Mouse (Mus musculus) kidney, embryonic 14.5 days (tissue): Measurements from ENCODE around the gene Fam216a. TPM values are rescaled to one million over a fixed set of nuclear protein-coding genes. Genes with fewer than 3 reads are reported as not detected.

Source experiments
- ATAC-seq: fragments of 200-750 bp; cut with Nextera tagmentation; 2 replicates; pipeline ENCODE4 v1.8.0; 2017; ENCODE audit warnings: moderate number of reproducible peaks, mild to moderate bottlenecking, moderate TSS enrichment, moderate library complexity; ENCODE audit not compliant: low FRiP score, low TSS enrichment
- H3K27ac ChIP-seq: fragments of 300-500 bp; sonication (generic); 2 replicates; pipeline ENCODE4 v1.5.1; 2014; ENCODE audit warnings: low read depth, mild to moderate bottlenecking, low read length, moderate library complexity, mixed read lengths
- H3K27me3 ChIP-seq: fragments of 300-500 bp; sonication (generic); 2 replicates; pipeline ENCODE4 v1.6.1; 2014; ENCODE audit warnings: mild to moderate bottlenecking, low read length; ENCODE audit not compliant: control insufficient read depth, insufficient read depth
- H3K36me3 ChIP-seq: fragments of 300-500 bp; sonication (generic); 2 replicates; pipeline ENCODE4 v1.6.1; 2014; ENCODE audit warnings: low read length, mixed read lengths; ENCODE audit not compliant: control insufficient read depth, insufficient read depth
- H3K4me1 ChIP-seq: fragments of 300-500 bp; sonication (generic); 2 replicates; pipeline ENCODE4 v1.6.1; 2014; ENCODE audit warnings: low read length, mixed read lengths; ENCODE audit not compliant: control insufficient read depth, insufficient read depth
- H3K4me2 ChIP-seq: fragments of 300-500 bp; sonication (generic); replicated peaks from 2 replicates; pipeline ENCODE4 v1.6.1; 2014; ENCODE audit warnings: low read depth, mild to moderate bottlenecking, low read length
- H3K4me3 ChIP-seq: fragments of 300-500 bp; sonication (generic); 2 replicates; pipeline ENCODE4 v1.5.1; 2014; ENCODE audit warnings: mild to moderate bottlenecking, low read length
- H3K9ac ChIP-seq: fragments of 300-500 bp; sonication (generic); 2 replicates; pipeline ENCODE4 v1.6.1; 2014; ENCODE audit warnings: low read depth, mild to moderate bottlenecking, low read length, moderate library complexity
- H3K9me3 ChIP-seq: fragments of 300-500 bp; sonication (generic); 2 replicates; pipeline ENCODE4 v1.6.1; 2016; ENCODE audit warnings: low read length; ENCODE audit not compliant: control insufficient read depth
- WGBS: fragments of 180-500 bp; shearing (Covaris S2); extraction: QIAGEN DNeasy Blood & Tissue Kit; methylation state at CpG from one replicate; pipeline ENCODE4 v1.1.7; 2014; 5-methylcytosine and 5-hydroxymethylcytosine counted together
- polyA plus RNA-seq: library from polyadenylated mRNA; unstranded; fragments of >200 nt; fragmentation: Nextera tagmentation; extraction: Ambion mirVana; gene quantifications from 2 replicates; pipeline ENCODE4 v1.2.1, GENCODE M21; 2014

Gene Fam216a
- polyA plus RNA-seq, 1 experiment from 2014 or later = 73.6 TPM

GRCm38 (mm10) chr5:122377101-122377833 lies 5.1 kb upstream of the Fam216a start:
- Histone ChIP-seq H3K4me3 (no peak overlapping the region), H3K9ac (no peak overlapping the region), H3K9me3 (no peaks in the 10 kb centered on the region), H3K27ac (no peak overlapping the region), H3K36me3 (peaks cover 44% of the 10 kb centered on the region), H3K4me2 (no peak overlapping the region), H3K4me1 (peaks cover 8% of the 10 kb centered on the region), H3K27me3 (no peaks in the 10 kb centered on the region)
- 88% methylated on average over 4 of the region's 4 CpGs for WGBS
- ATAC-seq = no peak

- Histone ChIP-seq H3K4me1 (peaks cover 8% of the 10 kb centered on the region), H3K27me3 (no peaks in the 10 kb centered on the region), H3K4me3 (peak overlapping the region; percentile 83), H3K36me3 (peaks cover 25% of the 10 kb centered on the region), H3K4me2 (peak overlapping the region; percentile 53), H3K9ac (peak overlapping the region; percentile 84), H3K9me3 (no peaks in the 10 kb centered on the region), H3K27ac (peak overlapping the region; percentile 94)
- 0 out of 2 replicates have a peak, but pooled peaks have one; percentile 2 for ATAC-seq
- WGBS = 11% methylated on average over 5 of the region's 5 CpGs
Observed at GRCm38 (mm10) chr5:122372878-122373277, 714 bp upstream of the Fam216a start.

GRCm38 (mm10) chr5:122371591-122372191 lies 473 bp downstream of the Fam216a start, which contains the start of gene Gpn3:
Gene Gpn3 (plus strand): TSS chr5:122371876.
- WGBS = 1% methylated on average over 37 of the region's 46 CpGs
- peaks cover 33% of the 10 kb centered on the region for H3K36me3 ChIP-seq
- H3K4me3 ChIP-seq = peak within 1 kb of the TSS; percentile 83
- H3K27me3 ChIP-seq = no peaks in the 10 kb centered on the region
- H3K4me1 ChIP-seq = peaks cover 8% of the 10 kb centered on the region
- peak within 1 kb of the TSS; percentile 84 for H3K9ac ChIP-seq
- H3K4me2 ChIP-seq = peak within 1 kb of the TSS; percentile 53
- peak within 1 kb of the TSS; percentile 94 for H3K27ac ChIP-seq
- peak; percentile 86 for ATAC-seq
- no peaks in the 10 kb centered on the region for H3K9me3 ChIP-seq

DNA sequence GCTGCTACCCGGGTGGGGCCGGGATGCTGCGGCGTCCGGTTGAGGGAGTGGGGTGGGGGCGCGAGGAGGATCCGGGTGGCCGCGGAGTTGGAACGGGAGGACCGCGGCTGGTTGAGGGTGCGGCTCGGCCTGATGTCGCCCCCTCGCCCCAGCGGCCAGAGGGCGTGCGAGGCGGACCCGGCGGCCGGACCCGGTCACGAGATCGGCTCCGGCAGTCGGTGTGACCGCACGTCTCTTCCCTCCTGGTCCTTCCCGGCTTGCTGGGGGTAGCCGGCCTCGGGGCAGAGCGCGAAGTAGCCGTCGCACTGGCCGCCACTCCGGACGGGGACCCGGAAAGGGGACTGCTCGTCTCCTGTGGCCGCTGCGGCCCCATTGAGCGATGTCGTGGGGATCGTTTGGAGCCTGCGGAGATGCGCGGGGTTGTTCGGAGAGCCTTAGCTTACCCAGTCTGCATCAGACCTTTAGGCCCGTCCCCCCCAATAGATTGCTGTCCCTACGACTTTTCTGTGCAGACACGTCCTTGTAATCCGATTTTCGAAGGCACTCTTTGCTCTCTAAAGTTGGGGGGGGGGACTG lies 17.6 kb downstream of the Fam216a start:
- Histone ChIP-seq H3K9me3 (no peaks in the 10 kb centered on the region), H3K4me2 (peak overlapping the region; percentile 79), H3K9ac (peak overlapping the region; percentile 86), H3K27me3 (no peaks in the 10 kb centered on the region), H3K36me3 (peaks cover 1% of the 10 kb centered on the region), H3K27ac (no peak overlapping the region), H3K4me1 (0 out of 2 replicates have a peak, but pooled peaks cover 3% of the 10 kb centered on the region), H3K4me3 (peak overlapping the region; percentile 92)
- ATAC-seq = no peak; the same call in none of the 2 replicates
- under 1% methylated on average over 56 of the region's 57 CpGs for whole genome bisulfite sequencing

GRCm38 (mm10) chr5:122353807-122354491 lies 18.2 kb downstream of the Fam216a start, which contains the start of the genes Rad9b and Vps29:
Gene Rad9b (minus strand): TSS chr5:122354233.
Gene Vps29 (plus strand): TSS chr5:122354369.
- peak; percentile 94 for ATAC-seq
- Histone ChIP-seq H3K4me2 (peak within 1 kb of the TSS; percentile 79), H3K9me3 (no peaks in the 10 kb centered on the region), H3K36me3 (no peaks in the 10 kb centered on the region), H3K27ac (peak within 1 kb of the TSS; percentile 73; the same call in 1 of the 2 replicates), H3K4me3 (peak within 1 kb of the TSS; percentile 92), H3K9ac (peak within 1 kb of the TSS; percentile 86), H3K27me3 (no peaks in the 10 kb centered on the region), H3K4me1 (0 out of 2 replicates have a peak, but pooled peaks cover 3% of the 10 kb centered on the region)
- WGBS = under 1% methylated on average over 51 of the region's 51 CpGs

DNA sequence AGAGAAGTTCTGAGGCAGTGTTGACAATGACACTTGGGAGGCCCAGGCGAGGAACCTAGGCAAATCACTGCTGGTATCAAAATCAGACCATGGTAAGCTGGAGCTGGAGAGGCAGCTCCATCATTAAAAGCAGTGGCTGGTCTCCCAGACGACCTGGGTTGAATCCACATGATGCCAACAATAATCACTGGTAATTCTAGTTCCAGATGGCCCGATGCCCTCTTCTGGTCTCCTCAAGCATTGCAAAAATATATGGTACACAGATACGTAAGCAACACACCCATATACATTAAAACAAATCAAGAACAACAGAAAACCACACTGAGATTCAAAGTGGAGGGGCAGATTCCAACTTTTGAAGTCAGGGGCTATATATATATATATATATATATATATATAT lies 26.4 kb downstream of the Fam216a start:
- no peaks in the 10 kb centered on the region for H3K27me3 ChIP-seq
- no peaks in the 10 kb centered on the region for H3K4me1 ChIP-seq
- no peaks in the 10 kb centered on the region for H3K9me3 ChIP-seq
- 78% methylated on average over 4 of the region's 4 CpGs for WGBS
- no peak for ATAC-seq
- H3K9ac ChIP-seq = no peak overlapping the region
- no peak overlapping the region for H3K4me3 ChIP-seq
- H3K27ac ChIP-seq = no peak overlapping the region
- H3K36me3 ChIP-seq = no peaks in the 10 kb centered on the region
- no peak overlapping the region for H3K4me2 ChIP-seq

- ATAC-seq = peak; percentile 52; the same call in 1 of the 2 replicates
Observed at GRCm38 (mm10) chr5:122344260-122344659, 27.9 kb downstream of the Fam216a start.

DNA sequence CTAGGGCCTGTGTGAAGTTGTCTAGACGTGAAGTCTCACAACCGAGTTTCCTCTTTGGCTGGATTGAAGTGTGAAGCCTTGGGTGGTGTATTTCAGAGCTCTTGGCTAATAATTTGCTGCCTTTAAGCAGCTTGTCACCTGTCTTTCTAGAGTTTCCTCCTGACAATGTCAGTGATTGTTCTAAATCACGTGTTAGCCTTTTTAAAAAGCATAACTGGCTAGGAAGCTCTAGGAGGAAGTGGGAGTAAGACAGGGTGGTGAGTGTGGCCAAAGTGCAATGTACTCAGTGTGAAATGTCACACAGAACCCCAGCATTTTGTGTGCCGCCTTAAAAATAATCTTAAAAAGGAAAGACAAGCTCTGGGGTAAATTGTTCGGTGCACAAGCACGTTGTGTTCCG lies 28.4 kb downstream of the Fam216a start:
- Histone ChIP-seq H3K36me3 (no peaks in the 10 kb centered on the region), H3K4me2 (no peak overlapping the region), H3K27ac (no peak overlapping the region), H3K4me3 (no peak overlapping the region), H3K4me1 (no peaks in the 10 kb centered on the region), H3K27me3 (no peaks in the 10 kb centered on the region), H3K9me3 (no peaks in the 10 kb centered on the region), H3K9ac (no peak overlapping the region)
- no peak for ATAC-seq
- WGBS = 59% methylated on average over 7 of the region's 7 CpGs

More at GRCm38 (mm10) chr5:122344260-122344659, 27.9 kb downstream of the Fam216a start:
- Histone ChIP-seq H3K4me2 (no peak overlapping the region), H3K9ac (no peak overlapping the region), H3K27ac (no peak overlapping the region), H3K4me3 (no peak overlapping the region), H3K27me3 (no peaks in the 10 kb centered on the region), H3K4me1 (no peaks in the 10 kb centered on the region), H3K36me3 (no peaks in the 10 kb centered on the region), H3K9me3 (no peaks in the 10 kb centered on the region)
- WGBS = 7% methylated on average over 5 of the region's 5 CpGs
